Mouse (Mus musculus) kidney, postnatal 10 days (tissue): ENCODE data around the gene Eif4g1.
"Not testable (repeated sequence)": the region's sequence is repeated elsewhere in the genome, so short reads cannot be mapped to it uniquely, and the experiment has no call there.

Experiments
- DNase-seq: peaks from one replicate; pipeline ENCODE4 v3.0.0; 2021; ENCODE audit warnings: mixed read lengths

Gene Eif4g1

GRCm38 (mm10) chr16:20668013-20668412, at the start of gene Eif4g1:
Gene Eif4g1 (plus strand): TSS chr16:20668313.
- DNase-seq, result not testable (repeated sequence)

- DNase-seq, result peak; percentile 66
Observed at GRCm38 (mm10) chr16:20619541-20620398, 48.3 kb upstream of the Eif4g1 start.

GRCm38 (mm10) chr16:20620399-20620735, 47.7 kb upstream of the Eif4g1 start:
- DNase-seq, result no peak

- no peak for DNase-seq
Observed at GRCm38 (mm10) chr16:20620751-20621190, 47.3 kb upstream of the Eif4g1 start.

DNA sequence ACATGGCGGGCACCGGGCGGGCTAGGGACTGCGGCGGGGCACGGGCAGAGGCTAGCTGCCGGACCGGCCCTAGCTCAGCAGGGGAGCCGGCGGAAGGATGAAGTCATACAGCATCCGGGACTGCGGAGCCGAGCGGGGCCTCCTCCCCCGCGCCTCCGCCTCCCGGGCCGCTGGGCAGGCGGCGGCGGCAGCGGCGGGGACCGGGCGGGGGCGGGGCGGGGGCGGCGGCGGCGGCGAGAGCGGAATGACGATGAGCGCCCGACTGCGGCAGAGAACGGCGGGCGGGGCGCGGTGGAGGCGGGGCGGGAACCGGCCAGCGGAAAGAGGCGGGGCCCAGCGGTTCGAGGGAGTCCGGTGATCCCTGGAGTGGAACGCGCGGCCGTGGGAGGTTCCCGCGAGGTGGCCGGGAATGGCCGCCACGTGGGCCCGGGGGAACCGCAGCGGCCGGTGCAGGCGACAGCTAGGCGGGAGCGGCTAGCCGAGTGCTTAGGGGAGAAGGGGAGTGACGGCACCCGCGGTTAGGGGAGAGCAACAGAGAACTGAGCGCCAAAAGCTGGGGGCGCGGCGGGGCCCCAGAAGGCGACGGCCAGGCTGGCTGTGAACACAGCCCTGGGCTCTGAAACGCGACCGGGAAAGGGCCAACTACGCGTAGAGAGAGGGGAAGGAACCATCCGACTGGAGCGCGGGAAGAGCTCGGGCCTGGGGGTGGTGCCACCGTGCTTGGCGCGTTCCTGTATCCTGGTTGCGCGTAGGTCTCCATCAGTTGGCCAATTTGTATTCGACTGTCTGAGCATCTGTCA, 46.7 kb upstream of the Eif4g1 start, which contains the start of gene Camk2n2:
Camk2n2 (minus strand) TSS at position 97 of the 800 bp plus-strand sequence.
- DNase-seq, result peak; percentile 82

- peak; percentile 52 for DNase-seq
Observed at GRCm38 (mm10) chr16:20621991-20622685, 46.0 kb upstream of the Eif4g1 start.

DNA sequence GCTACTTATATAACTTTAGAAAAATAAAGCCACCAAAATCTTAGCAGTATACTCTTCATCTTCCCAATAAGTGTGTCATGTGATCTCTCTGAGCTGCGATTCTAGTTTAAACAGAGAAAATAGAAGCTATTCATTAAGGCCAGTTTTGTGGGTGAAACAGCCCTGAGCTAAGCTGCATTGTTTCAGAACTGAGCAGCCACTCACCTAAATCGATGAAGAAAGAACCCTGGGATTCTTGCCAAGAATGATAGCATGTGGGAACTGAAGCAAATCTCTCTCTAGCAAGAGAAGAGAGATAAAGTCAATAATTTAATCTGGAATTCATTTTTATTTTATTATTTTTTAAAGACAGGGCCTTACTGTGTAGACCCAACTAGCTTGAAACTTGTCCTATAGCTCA, 44.9 kb upstream of the Eif4g1 start:
- no peak for DNase-seq

- DNase-seq, result no peak
Observed at GRCm38 (mm10) chr16:20628871-20629391, 39.2 kb upstream of the Eif4g1 start.

- peak; percentile 32 for DNase-seq
Observed at GRCm38 (mm10) chr16:20629731-20630634, 38.1 kb upstream of the Eif4g1 start, which contains the start of gene Ece2. Gene Ece2 (plus strand): TSS chr16:20629828.

DNA sequence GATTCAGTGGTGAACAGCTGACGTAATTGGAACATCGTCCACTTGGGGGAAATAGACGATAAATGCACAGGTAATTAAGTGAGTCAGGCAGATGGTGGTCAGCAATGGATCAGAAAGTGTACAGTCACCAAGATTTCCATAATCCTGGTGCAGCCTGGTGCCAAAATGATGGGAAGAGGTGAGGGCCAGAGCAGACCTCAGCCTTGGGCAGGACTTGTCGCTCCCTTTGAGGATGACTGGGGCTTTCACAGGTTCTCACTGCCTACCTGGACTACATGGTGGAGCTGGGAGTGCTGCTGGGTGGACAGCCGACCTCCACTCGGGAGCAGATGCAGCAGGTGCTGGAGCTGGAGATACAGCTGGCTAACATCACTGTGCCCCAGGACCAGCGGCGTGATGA, 30.7 kb upstream of the Eif4g1 start:
- no peak for DNase-seq

- no peak for DNase-seq
Observed at GRCm38 (mm10) chr16:20638367-20638766, 29.7 kb upstream of the Eif4g1 start.

- peak; percentile 86 for DNase-seq
Observed at GRCm38 (mm10) chr16:20642161-20642560, 26.0 kb upstream of the Eif4g1 start.

DNA sequence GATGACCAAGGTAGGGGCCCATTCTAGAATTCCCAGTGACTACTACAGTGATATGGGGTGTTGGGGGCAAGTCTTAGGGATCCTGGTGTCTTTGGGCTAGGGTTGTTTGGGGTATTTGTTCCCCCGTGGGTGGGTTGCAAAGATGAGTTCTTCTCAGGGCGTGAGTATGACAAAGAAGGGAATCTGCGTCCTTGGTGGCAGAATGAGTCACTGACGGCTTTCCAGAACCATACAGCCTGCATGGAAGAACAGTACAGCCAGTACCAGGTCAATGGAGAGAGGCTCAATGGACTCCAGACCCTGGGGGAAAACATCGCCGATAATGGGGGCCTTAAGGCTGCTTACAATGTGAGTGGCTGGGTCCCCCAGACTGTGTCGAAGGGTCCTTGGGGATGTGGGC, 24.2 kb upstream of the Eif4g1 start:
- DNase-seq, result no peak

DNA sequence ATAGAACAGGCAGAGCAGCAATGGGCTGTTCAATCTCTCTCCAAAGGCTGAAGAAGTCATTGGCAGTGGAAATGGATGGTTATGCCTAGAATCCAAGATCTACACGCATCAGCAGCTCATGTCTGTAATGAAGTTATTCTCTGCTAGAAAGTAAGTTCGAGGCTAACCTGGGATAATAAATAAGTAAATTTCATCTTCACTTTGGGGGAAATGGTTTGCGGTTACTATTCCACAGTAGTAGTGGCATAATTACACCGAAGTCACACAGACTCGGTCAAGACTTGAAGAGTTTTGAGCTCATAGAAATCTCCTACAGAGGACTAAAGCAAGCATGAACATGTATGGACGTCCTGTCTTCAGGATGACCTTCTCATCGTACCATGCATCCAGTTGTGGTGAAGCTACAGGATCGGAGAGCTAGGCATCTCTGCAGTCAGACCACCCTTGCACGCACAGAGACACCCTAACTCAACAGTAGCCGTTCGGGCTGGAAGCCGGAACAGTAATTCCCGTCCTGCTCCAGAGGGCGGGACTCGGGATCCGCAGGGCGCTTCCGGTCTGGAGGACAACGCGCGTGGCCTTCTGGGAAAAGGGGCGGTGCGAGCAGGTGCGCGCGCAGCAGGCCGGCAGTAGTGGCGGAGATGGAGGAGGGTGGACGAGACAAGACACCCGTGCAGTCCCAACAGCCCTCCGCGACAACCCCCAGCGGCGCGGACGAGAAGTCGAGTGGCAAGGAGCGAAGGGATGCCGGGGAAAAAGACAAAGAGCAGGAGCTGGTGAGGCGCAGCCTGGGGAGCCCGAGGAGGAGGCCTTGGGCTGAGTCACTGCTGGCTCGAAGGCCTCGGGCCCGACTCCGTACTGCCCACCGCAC, 16.8 kb upstream of the Eif4g1 start, which contains the start of gene Psmd2:
Psmd2 (plus strand) TSS at position 577 of the 871 bp plus-strand sequence.
- peak; percentile 99 for DNase-seq

GRCm38 (mm10) chr16:20651947-20652310, 16.2 kb upstream of the Eif4g1 start:
- DNase-seq, result no peak

- DNase-seq, result no peak
Observed at GRCm38 (mm10) chr16:20653315-20653714, 14.8 kb upstream of the Eif4g1 start.

DNA sequence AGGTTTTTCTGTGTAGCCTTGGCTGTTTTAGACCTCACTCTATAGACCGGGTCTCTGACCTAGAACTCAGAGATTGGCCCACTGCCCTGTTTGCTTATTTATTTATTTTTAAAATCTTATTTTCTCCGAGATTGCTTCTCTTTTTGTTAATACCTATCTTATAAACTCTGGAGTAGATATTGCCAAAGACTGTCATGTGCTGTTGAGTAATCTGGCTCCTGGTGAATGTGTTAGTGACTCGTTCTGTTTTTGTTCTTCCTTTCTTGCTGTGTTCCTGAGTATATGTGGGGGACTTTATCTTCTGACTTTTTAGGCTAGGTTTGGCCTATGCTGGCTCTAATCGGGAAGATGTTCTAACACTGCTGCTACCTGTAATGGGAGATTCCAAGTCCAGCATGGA, 10.5 kb upstream of the Eif4g1 start:
- no peak for DNase-seq

GRCm38 (mm10) chr16:20670291-20670690, 2.2 kb downstream of the Eif4g1 start:
- DNase-seq, result no peak

- DNase-seq, result no peak
Observed at GRCm38 (mm10) chr16:20671886-20672285, 3.8 kb downstream of the Eif4g1 start.

GRCm38 (mm10) chr16:20672500-20672902, 4.4 kb downstream of the Eif4g1 start:
- DNase-seq, result peak; percentile 99
